Mouse (Mus musculus) forebrain, embryonic 11.5 days (tissue): ENCODE data around the gene Ankrd2. TPM values are rescaled to one million over a fixed set of nuclear protein-coding genes. Genes with fewer than 3 reads are reported as not detected.

Source experiments
- ATAC-seq: fragments of 200-750 bp; cut with Nextera tagmentation; replicated peaks from 2 replicates; pipeline ENCODE4 v1.8.0; 2017; ENCODE audit warnings: moderate TSS enrichment; ENCODE audit not compliant: low FRiP score
- DNase-seq: peaks from one replicate; pipeline ENCODE4 v3.0.0-alpha.2; 2017; ENCODE audit warnings: low spot score
- H3K27ac ChIP-seq: fragments of 300-500 bp; sonication (generic); 2 replicates; pipeline ENCODE4 v1.5.1; 2014; ENCODE audit warnings: low read depth, low read length
- H3K27me3 ChIP-seq: fragments of 300-500 bp; sonication (generic); 2 replicates; pipeline ENCODE4 v1.6.1; 2014; ENCODE audit warnings: mild to moderate bottlenecking, low read length, mixed read lengths; ENCODE audit not compliant: control insufficient read depth, insufficient read depth
- H3K36me3 ChIP-seq: fragments of 300-500 bp; sonication (generic); 2 replicates; pipeline ENCODE4 v1.6.1; 2014; ENCODE audit warnings: mild to moderate bottlenecking, low read length, moderate library complexity, mixed read lengths; ENCODE audit not compliant: control insufficient read depth, insufficient read depth
- H3K4me1 ChIP-seq: fragments of 300-500 bp; sonication (generic); replicated peaks from 2 replicates; pipeline ENCODE4 v1.6.1; 2014; ENCODE audit warnings: low read length, mixed read lengths; ENCODE audit not compliant: control insufficient read depth, insufficient read depth
- H3K4me2 ChIP-seq: fragments of 300-500 bp; sonication (generic); 2 replicates; pipeline ENCODE4 v1.6.1; 2014; ENCODE audit warnings: low read depth, mild to moderate bottlenecking, low read length, moderate library complexity, mixed read lengths; ENCODE audit not compliant: severe bottlenecking
- H3K4me3 ChIP-seq: fragments of 300-500 bp; sonication (generic); 2 replicates; pipeline ENCODE4 v1.5.1; 2014; ENCODE audit warnings: low read depth, low read length
- H3K9ac ChIP-seq: fragments of 300-500 bp; sonication (generic); 2 replicates; pipeline ENCODE4 v1.6.1; 2014; ENCODE audit warnings: low read length
- H3K9me3 ChIP-seq: fragments of 300-500 bp; sonication (generic); 2 replicates; pipeline ENCODE4 v1.6.1; 2016; ENCODE audit warnings: low read length, mixed read lengths; ENCODE audit not compliant: control insufficient read depth
- WGBS: fragments of 180-500 bp; shearing (Covaris S2); extraction: QIAGEN DNeasy Blood & Tissue Kit; methylation state at CpG from one replicate; pipeline ENCODE4 v1.1.7; 2014; 5-methylcytosine and 5-hydroxymethylcytosine counted together
- polyA plus RNA-seq: library from polyadenylated mRNA; unstranded; fragments of >200 nt; fragmentation: Nextera tagmentation; extraction: Ambion mirVana; gene quantifications from 2 replicates; pipeline ENCODE4 v1.2.1, GENCODE M21; 2014

Gene Ankrd2
- polyA plus RNA-seq, 1 experiment from 2014 or later: not detected

- no peak for DNase-seq
- Histone ChIP-seq H3K9ac (no peak overlapping the region), H3K36me3 (no peaks in the 10 kb centered on the region), H3K4me3 (no peak overlapping the region), H3K4me1 (no peaks in the 10 kb centered on the region), H3K4me2 (no peak overlapping the region), H3K27ac (no peak overlapping the region), H3K9me3 (no peaks in the 10 kb centered on the region), H3K27me3 (no peaks in the 10 kb centered on the region)
- WGBS: 93% methylated on average over 9 of the region's 9 CpGs
- no peak for ATAC-seq
These were observed 36.8 kb upstream of the Ankrd2 start for GRCm38 (mm10) chr19:41998770-41999548.

GRCm38 (mm10) chr19:41999688-42000283 is 36.0 kb upstream of the Ankrd2 start:
- DNase-seq (no peak), ATAC-seq (no peak)
- H3K4me2 ChIP-seq: no peak overlapping the region
- no peaks in the 10 kb centered on the region for H3K4me1 ChIP-seq
- no peak overlapping the region for H3K27ac ChIP-seq
- 90% methylated on average over 4 of the region's 4 CpGs for WGBS
- no peak overlapping the region for H3K4me3 ChIP-seq
- no peak overlapping the region for H3K9ac ChIP-seq
- no peaks in the 10 kb centered on the region for H3K36me3 ChIP-seq
- H3K27me3 ChIP-seq: no peaks in the 10 kb centered on the region
- H3K9me3 ChIP-seq: no peaks in the 10 kb centered on the region

DNA sequence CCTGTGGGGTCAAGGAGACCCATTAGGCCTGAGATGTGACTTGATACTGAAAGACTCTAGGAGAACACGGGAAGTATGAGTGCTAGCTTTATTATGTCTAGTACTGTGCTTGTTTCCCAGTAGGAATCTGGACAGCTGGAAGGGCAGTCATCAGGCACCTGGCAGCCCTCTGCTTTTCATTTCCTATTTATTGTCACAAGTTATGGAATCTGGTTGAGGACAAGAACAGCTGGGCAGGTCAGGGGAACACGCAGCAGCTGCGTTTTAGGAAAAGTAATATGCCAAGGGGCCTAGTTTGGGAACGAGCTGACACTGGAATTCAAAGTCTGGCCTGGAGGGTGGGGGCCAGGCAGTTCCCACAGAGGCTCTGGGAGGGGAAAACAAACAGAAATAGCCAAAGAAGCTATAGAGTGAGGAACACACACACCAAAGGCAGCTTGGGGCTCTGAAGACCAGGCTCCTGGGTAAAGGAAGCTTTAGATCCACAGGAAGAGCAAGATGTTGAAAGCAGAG is 35.3 kb upstream of the Ankrd2 start:
- H3K4me1 ChIP-seq: no peaks in the 10 kb centered on the region
- H3K27me3 ChIP-seq: no peaks in the 10 kb centered on the region
- DNase-seq: no peak
- no peak overlapping the region for H3K9ac ChIP-seq
- H3K4me3 ChIP-seq: no peak overlapping the region
- no peaks in the 10 kb centered on the region for H3K36me3 ChIP-seq
- H3K9me3 ChIP-seq: no peaks in the 10 kb centered on the region
- WGBS: 70% methylated on average over 4 of the region's 4 CpGs
- H3K4me2 ChIP-seq: no peak overlapping the region
- no peak for ATAC-seq
- no peak overlapping the region for H3K27ac ChIP-seq

- Histone ChIP-seq H3K4me2 (no peak overlapping the region), H3K9me3 (no peaks in the 10 kb centered on the region), H3K9ac (no peak overlapping the region), H3K27ac (no peak overlapping the region), H3K4me3 (no peak overlapping the region), H3K27me3 (no peaks in the 10 kb centered on the region), H3K4me1 (no peaks in the 10 kb centered on the region), H3K36me3 (no peaks in the 10 kb centered on the region)
- 93% methylated on average over 12 of the region's 12 CpGs for WGBS
- ATAC-seq: no peak
- DNase-seq: no peak
These were observed 34.4 kb upstream of the Ankrd2 start for GRCm38 (mm10) chr19:42001253-42001980.

DNA sequence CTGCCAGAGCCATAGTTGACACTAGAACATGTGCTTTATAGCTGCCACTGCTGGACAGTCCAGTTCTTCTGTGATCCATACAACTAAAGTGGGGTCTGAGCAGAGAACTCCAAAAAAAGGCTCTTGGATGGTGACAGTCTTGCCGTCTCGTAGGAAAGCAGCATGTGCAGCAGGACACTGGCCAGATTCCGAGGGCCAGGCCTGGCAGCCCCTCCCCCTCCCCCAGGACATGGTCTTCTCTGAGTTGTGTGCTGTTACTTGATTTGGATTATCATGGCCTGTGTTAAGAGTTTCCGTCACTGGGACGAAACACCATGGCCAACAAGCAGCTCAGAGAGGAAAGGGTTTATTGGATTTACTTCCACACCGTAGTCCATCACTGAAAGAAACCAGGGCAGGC is 31.5 kb upstream of the Ankrd2 start:
- no peak for ATAC-seq
- 75% methylated on average over 6 of the region's 6 CpGs for WGBS
- H3K4me2 ChIP-seq: no peak overlapping the region
- no peak overlapping the region for H3K27ac ChIP-seq
- H3K27me3 ChIP-seq: no peaks in the 10 kb centered on the region
- no peak for DNase-seq
- H3K4me1 ChIP-seq: no peaks in the 10 kb centered on the region
- no peak overlapping the region for H3K4me3 ChIP-seq
- no peaks in the 10 kb centered on the region for H3K9me3 ChIP-seq
- H3K9ac ChIP-seq: no peak overlapping the region
- H3K36me3 ChIP-seq: no peaks in the 10 kb centered on the region

DNA sequence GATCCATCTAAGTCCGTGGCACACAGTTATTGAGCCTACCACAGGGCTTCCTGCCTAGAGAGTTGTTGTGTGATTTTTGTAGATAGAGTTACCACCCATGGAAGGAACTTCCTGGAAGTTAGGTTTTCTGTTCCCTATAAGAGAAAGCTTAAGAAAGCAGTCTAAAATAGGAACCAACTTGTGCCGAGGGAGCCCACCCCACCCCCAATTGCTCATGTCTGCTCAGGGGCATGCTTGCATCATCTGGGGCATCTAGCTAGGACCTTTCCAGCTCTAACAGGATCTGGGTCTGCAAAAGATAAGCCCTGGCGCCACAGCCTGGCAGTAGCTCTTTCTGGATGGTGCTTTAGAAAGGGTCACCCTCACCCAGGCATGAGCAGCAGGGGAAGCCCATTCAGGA is 30.2 kb upstream of the Ankrd2 start:
- Histone ChIP-seq H3K27ac (no peak overlapping the region), H3K4me1 (no peaks in the 10 kb centered on the region), H3K36me3 (no peaks in the 10 kb centered on the region), H3K9ac (no peak overlapping the region), H3K4me2 (no peak overlapping the region), H3K27me3 (no peaks in the 10 kb centered on the region), H3K4me3 (no peak overlapping the region), H3K9me3 (no peaks in the 10 kb centered on the region)
- ATAC-seq (no peak), DNase-seq (no peak)
- WGBS: 75% methylated on average over 3 of the region's 3 CpGs

DNA sequence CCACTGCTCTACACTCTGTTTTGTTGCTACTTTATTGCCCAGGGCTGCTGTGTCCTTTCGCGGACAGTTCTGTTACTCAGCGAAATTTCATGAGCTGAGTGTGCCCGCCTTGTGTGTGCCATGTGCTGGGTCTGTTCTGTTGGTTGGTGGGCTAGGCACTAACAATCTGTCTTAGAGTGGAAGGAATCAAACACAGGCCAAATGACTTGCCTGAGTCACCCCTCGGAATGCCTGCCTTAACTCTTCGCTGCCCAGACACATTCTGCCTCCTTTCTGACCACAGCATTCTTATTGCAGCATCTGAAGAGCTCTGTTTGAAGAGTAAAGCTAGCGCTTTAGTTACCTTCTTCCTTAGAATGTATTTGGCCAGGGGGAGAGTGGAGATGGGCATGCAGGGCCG is 29.2 kb upstream of the Ankrd2 start:
- no peak overlapping the region for H3K4me2 ChIP-seq
- no peaks in the 10 kb centered on the region for H3K4me1 ChIP-seq
- ATAC-seq (no peak), DNase-seq (no peak)
- no peaks in the 10 kb centered on the region for H3K9me3 ChIP-seq
- H3K27me3 ChIP-seq: no peaks in the 10 kb centered on the region
- H3K9ac ChIP-seq: no peak overlapping the region
- WGBS: 71% methylated on average over 8 of the region's 8 CpGs
- no peak overlapping the region for H3K27ac ChIP-seq
- no peak overlapping the region for H3K4me3 ChIP-seq
- no peaks in the 10 kb centered on the region for H3K36me3 ChIP-seq

GRCm38 (mm10) chr19:42008586-42008985 is 27.2 kb upstream of the Ankrd2 start:
- H3K9me3 ChIP-seq: no peaks in the 10 kb centered on the region
- H3K4me2 ChIP-seq: no peak overlapping the region
- H3K9ac ChIP-seq: no peak overlapping the region
- ATAC-seq (no peak), DNase-seq (no peak)
- H3K27ac ChIP-seq: no peak overlapping the region
- no peaks in the 10 kb centered on the region for H3K4me1 ChIP-seq
- 77% methylated on average over 3 of the region's 3 CpGs for WGBS
- no peak overlapping the region for H3K4me3 ChIP-seq
- H3K27me3 ChIP-seq: no peaks in the 10 kb centered on the region
- H3K36me3 ChIP-seq: no peaks in the 10 kb centered on the region
